Comparison of ENCODE assay signal across 11 mouse cellular contexts in genomic region chr11:121519131-121519530, GRCm38 (mm10). TPM values are rescaled to one million over a fixed set of nuclear protein-coding genes. Genes with fewer than 3 reads are reported as not detected.
DNase-seq lines count a peak whose midpoint lies in the region; ATAC-seq and TF ChIP-seq lines count a peak whose summit lies in the region.
"Had no signal": no experiment of that assay in that cellular context is flagged by ENCODE, and none has a peak within 500 bp of the region (broad histone marks: within the 10 kb centered on the region; RNA-seq: fewer than 3 reads in every experiment).

Zfp750 (minus strand) TSS chr11:121519333.

- 0 out of 2 replicates have a peak, but pooled peaks have one; percentile 35 for ATAC-seq in embryonic facial prominence, embryonic 15.5 days (ENCODE audit: insufficient number of reproducible peaks, low FRiP score, low TSS enrichment, low read depth)
- ATAC-seq in limb, embryonic 15.5 days (ENCODE audit: insufficient number of reproducible peaks, low FRiP score, low TSS enrichment, low read depth), result no peak
- ATAC-seq in midbrain, embryonic 16.5 days, result no peak

- peak within 1 kb of the TSS; percentile 69 for H3K27ac ChIP-seq in embryonic facial prominence, embryonic 15.5 days (replicated peaks)
- H3K27ac ChIP-seq in limb, embryonic 15.5 days, result no peak within 1 kb of the TSS; the same call in 1 of the 2 replicates
- no peak within 1 kb of the TSS for H3K27ac ChIP-seq in midbrain, embryonic 16.5 days (ENCODE audit: low read length)

- H3K4me3 ChIP-seq in E14TG2a.4 (replicated peaks; ENCODE audit: low read length), result peak within 1 kb of the TSS; percentile 73
- H3K4me3 ChIP-seq in embryonic facial prominence, embryonic 15.5 days (replicated peaks), result peak within 1 kb of the TSS; percentile 23
- H3K4me3 ChIP-seq in limb, embryonic 15.5 days, result peak within 1 kb of the TSS; percentile 25
- no peak within 1 kb of the TSS for H3K4me3 ChIP-seq in midbrain, embryonic 16.5 days (ENCODE audit: low read depth, low read length)

- intact Hi-C loops in gastrocnemius, postnatal 14 days (cut with DNase I; ENCODE audit: low total_unique reads), result no loop called here

- 28% methylated on average over 10 of the region's 10 CpGs for WGBS in embryonic facial prominence, embryonic 15.5 days
- WGBS in limb, embryonic 15.5 days, result 38% methylated on average over 10 of the region's 10 CpGs
- WGBS in midbrain, embryonic 16.5 days, result 52% methylated on average over 10 of the region's 10 CpGs

- no peak for TF ChIP-seq CTCF in E14TG2a.4 (conservative IDR thresholded peaks at IDR 0.05; ENCODE audit: low read length)

- no peaks in the 10 kb centered on the region for H3K9me3 ChIP-seq in E14TG2a.4 (ENCODE audit: low read length)
- H3K9me3 ChIP-seq in embryonic facial prominence, embryonic 15.5 days (replicated peaks), result no peaks in the 10 kb centered on the region
- no peaks in the 10 kb centered on the region for H3K9me3 ChIP-seq in limb, embryonic 15.5 days
- H3K9me3 ChIP-seq in midbrain, embryonic 16.5 days (replicated peaks; ENCODE audit: control insufficient read depth, low read length, poor library complexity, severe bottlenecking), result no peaks in the 10 kb centered on the region
- H3K9me3 ChIP-seq: megakaryocyte, embryonic 14.5 days had no signal

- H3K4me1 ChIP-seq in E14TG2a.4 (replicated peaks; ENCODE audit: low read depth, low read length), result peaks cover 74% of the 10 kb centered on the region
- H3K4me1 ChIP-seq in embryonic facial prominence, embryonic 15.5 days, result peaks cover 18% of the 10 kb centered on the region; the same call in 1 of the 2 replicates
- 0 out of 2 replicates have a peak, but pooled peaks cover 7% of the 10 kb centered on the region for H3K4me1 ChIP-seq in limb, embryonic 15.5 days
- H3K4me1 ChIP-seq in midbrain, embryonic 16.5 days (ENCODE audit: control insufficient read depth, insufficient read depth, low read length), result no peaks in the 10 kb centered on the region

- no peaks in the 10 kb centered on the region for H3K27me3 ChIP-seq in E14TG2a.4 (ENCODE audit: insufficient read depth, low read length)
- no peaks in the 10 kb centered on the region for H3K27me3 ChIP-seq in embryonic facial prominence, embryonic 15.5 days
- H3K27me3 ChIP-seq in limb, embryonic 15.5 days, result no peaks in the 10 kb centered on the region
- H3K27me3 ChIP-seq in midbrain, embryonic 16.5 days (ENCODE audit: control insufficient read depth, insufficient read depth, low read depth, low read length), result no peaks in the 10 kb centered on the region
- H3K27me3 ChIP-seq: megakaryocyte, embryonic 14.5 days had no signal

- no peak within 1 kb of the TSS for H3K9ac ChIP-seq in embryonic facial prominence, embryonic 15.5 days
- H3K9ac ChIP-seq in limb, embryonic 15.5 days, result no peak within 1 kb of the TSS
- no peak within 1 kb of the TSS for H3K9ac ChIP-seq in midbrain, embryonic 16.5 days (ENCODE audit: low read depth, low read length)

- DNase-seq in gastrocnemius, postnatal 14 days, result peak; percentile 12
- no peak for DNase-seq in gastrocnemius, postnatal 25 days
- DNase-seq in thymus, postnatal 4 days, result no peak
- DNase-seq in layer of hippocampus, adult 9-10 months (ENCODE audit: low spot score), result no peak
- DNase-seq: adrenal gland, adult 8-10 months; B cell, adult 2 months had no signal

- peaks cover 29% of the 10 kb centered on the region for H3K36me3 ChIP-seq in E14TG2a.4 (ENCODE audit: insufficient read depth, low read length)
- H3K36me3 ChIP-seq in embryonic facial prominence, embryonic 15.5 days, result no peaks in the 10 kb centered on the region
- H3K36me3 ChIP-seq in limb, embryonic 15.5 days, result no peaks in the 10 kb centered on the region
- no peaks in the 10 kb centered on the region for H3K36me3 ChIP-seq in midbrain, embryonic 16.5 days (ENCODE audit: control insufficient read depth, insufficient read depth, low read length)

- H3K4me2 ChIP-seq in embryonic facial prominence, embryonic 15.5 days (replicated peaks), result peak within 1 kb of the TSS; percentile 17
- no peak within 1 kb of the TSS for H3K4me2 ChIP-seq in limb, embryonic 15.5 days
- H3K4me2 ChIP-seq in midbrain, embryonic 16.5 days (ENCODE audit: low read length), result no peak within 1 kb of the TSS

RNA-seq across cellular contexts. Expression of gene Zfp750, which starts in this region (rescaled TPM):
- total RNA-seq in gastrocnemius, postnatal 14 days (2021), result not detected
- under 1 TPM in 1 of 2 experiments, not detected in 1; 0.13 TPM for total RNA-seq in gastrocnemius, postnatal 25 days (2021)
- polyA plus RNA-seq in embryonic facial prominence, embryonic 15.5 days (2015; fragmentation: Nextera tagmentation; extraction: Ambion mirVana), result 26.7 and 33.2 TPM in 2 replicates
- 37.5 and 39.1 TPM in 2 replicates for polyA plus RNA-seq in limb, embryonic 15.5 days (2015; fragmentation: Nextera tagmentation; extraction: Ambion mirVana)
- polyA plus RNA-seq in midbrain, embryonic 16.5 days (2015; fragmentation: Nextera tagmentation; extraction: Ambion mirVana), result 0.53 and 0.57 TPM in 2 replicates

Comparison
In these comparisons a context has a peak if more than half of its experiments do, and no peak if none do; other contexts are left out.
1. RNA of gene Zfp750 (polyA plus RNA-seq): 37.5 to 39.1 TPM in limb, embryonic 15.5 days and 26.7 to 33.2 TPM in embryonic facial prominence, embryonic 15.5 days; 0.53 to 0.57 TPM in midbrain, embryonic 16.5 days; every median in the first group is over 10 times any median in the second.
2. Peak in DNase-seq in gastrocnemius, postnatal 14 days; RNA of the gene not detected or under 1 TPM.